Mouse (Mus musculus): ENCODE results near the gene Lsm14b.

Lsm14b gene

GRCm38 (mm10) chr2:180024401-180025098 is at the start of gene Lsm14b:
Lsm14b (plus strand) TSS chr2:180024987.
- DNase-seq (ENCODE audit: low read depth, low spot score): peak; percentile 95

GRCm38 (mm10) chr2:179975851-179976250 is 48.9 kb upstream of the Lsm14b start:
- no peak for DNase-seq (ENCODE audit: low read depth, low spot score)

GRCm38 (mm10) chr2:179976295-179976627 is 48.5 kb upstream of the Lsm14b start:
- no peak for DNase-seq (ENCODE audit: low read depth, low spot score)

DNA sequence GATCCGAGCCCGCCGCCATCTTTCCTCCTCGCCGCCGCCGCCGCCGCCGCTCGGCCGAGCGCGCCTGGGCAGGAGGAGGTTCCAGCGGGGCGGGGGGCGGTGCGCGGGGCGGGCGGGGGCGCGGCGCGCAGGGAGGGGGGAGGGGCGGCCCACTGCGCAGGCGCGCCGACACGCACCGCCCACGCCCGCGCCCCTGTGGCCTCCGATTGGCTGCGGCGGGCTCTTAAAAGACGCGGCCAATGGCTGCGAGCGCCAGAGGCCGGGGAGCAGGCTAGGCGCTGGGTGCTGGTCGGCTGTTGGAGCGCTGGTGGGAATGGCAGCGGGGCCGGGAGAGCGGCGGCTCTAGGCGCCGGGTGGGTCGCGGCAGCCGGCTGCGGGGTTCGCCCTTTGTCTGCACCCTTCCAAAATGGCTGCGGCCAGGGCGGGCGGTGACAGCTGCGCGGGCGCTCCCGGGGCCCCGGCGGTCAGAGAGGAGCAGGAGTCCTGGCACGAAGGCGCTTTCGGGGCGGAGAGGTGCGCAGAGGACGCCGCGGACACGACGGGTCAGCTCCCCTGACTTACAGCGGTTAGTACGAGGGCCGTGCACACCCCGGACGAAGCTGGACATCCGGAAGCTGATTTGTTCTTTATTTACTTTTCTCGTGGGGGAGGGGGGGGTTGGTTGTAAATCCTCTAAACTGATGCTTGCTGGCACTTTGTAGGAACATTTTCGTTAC is 48.0 kb upstream of the Lsm14b start, which contains the start of gene Taf4:
Gene Taf4, minus strand, starts transcription at position 19 of the 716 bp plus-strand sequence.
- peak; percentile 48 for DNase-seq (ENCODE audit: low read depth, low spot score)

GRCm38 (mm10) chr2:179977344-179978025 is 47.3 kb upstream of the Lsm14b start:
- DNase-seq (ENCODE audit: low read depth, low spot score): no peak

- DNase-seq (ENCODE audit: low read depth, low spot score): no peak
Measured at GRCm38 (mm10) chr2:179978250-179978649, 46.5 kb upstream of the Lsm14b start.

DNA sequence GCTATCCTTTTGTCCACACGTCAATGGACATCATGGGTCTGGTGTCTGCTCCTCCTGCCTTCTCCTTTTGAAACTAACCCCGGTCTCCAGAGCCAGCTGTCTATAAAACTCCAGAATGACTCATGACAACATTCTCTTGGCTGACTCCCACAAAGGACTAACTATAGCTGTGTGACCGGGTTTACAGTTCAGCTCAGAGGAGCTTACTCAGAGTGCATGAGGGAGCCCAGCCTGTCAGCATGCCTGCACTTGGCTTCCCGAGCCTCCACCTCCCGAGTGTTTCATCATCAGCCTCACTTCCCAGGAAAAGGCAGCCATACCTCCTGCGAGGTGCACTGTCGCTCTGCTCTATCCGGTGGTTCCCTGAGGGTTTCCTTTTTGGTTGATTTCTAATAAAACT is 45.0 kb upstream of the Lsm14b start:
- no peak for DNase-seq (ENCODE audit: low read depth, low spot score)

DNA sequence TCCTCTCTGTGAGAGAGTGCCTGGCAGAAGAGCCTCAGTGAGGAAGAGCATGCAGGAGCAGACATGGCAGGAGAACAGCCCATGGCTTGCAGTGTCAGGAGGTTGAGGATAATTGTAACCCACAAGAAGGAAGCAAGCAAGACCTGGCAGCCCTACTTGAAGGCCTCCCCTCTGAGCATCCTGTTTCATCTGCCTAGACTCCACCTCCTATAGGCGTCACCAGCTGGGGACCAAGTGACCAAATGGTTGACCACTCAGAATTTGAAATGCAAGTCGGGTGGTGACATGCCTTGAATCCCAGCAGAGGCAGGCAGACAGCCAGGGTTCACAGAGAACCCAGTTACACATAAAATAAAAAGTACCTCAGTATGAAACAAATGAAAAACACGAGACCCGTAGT is 44.2 kb upstream of the Lsm14b start:
- DNase-seq (ENCODE audit: low read depth, low spot score): no peak

DNA sequence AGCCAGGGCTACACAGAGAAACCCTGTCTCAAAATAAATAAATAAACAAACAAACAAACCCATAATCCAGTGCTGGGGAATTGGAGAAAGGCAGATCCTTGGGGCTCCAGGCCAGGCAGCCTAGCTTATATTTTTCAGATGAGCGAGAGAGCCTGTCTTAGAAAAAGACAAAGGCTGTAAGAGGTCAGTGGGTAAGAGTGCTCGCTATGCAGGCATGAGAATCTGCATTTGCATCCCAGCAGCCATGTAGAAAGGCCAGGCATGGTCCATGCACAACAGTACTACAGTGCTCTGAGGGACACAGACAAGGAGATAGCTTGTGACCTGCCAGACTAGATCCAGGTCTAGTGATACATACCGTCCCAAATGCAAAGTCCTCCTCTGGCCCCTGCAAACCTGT is 42.1 kb upstream of the Lsm14b start:
- DNase-seq (ENCODE audit: low read depth, low spot score): no peak

GRCm38 (mm10) chr2:179984830-179985229 is 40.0 kb upstream of the Lsm14b start:
- DNase-seq (ENCODE audit: low read depth, low spot score): no peak

DNA sequence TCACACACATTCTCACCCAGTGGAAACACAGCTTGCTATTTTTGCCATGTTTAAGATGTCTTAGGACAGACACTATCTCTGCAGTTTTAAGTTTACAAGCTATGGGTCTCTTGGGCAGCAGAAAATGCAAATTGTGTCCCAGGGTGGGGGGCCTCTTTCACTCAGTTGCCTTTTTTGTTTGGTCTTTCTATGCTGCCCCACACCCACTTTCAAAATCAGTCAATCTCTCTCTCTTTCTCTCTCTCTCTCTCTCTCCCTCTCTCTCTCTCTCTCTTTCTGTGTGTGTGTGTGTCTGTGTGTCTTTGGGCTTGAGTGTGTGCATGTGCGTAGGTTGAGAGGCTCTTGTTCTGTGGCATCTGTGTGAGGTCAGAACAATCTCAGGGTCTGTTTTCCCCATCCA is 39.1 kb upstream of the Lsm14b start:
- no peak for DNase-seq (ENCODE audit: low read depth, low spot score)

DNA sequence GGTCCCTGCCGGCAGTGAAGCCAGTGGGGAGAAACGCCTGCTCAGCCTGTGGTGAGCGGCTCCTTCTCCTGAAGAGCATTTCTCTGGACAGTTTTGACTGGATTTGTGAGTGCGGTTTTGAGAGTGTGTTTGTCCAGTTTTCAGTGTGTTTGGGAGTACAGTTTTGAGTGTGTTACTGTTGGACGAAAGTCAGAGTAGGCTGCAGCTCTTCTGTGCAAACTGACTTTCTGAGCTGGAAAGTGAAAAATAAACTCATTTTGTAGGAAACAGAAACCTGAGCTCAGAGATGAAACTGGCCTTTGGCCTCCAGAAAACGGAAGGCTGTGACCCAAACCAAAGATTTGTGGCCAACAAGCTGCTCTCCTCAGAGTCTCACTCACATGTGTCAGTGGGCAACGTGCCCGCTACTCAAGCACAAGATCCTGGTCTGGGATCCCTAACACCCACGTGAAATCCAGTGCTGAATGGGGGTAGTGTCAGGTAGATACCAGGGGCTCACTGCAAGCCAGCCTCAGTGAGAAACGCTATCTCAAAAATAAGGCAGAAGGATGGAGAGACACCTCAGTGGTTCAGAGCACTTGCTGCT is 38.3 kb upstream of the Lsm14b start:
- DNase-seq (ENCODE audit: low read depth, low spot score): no peak

DNA sequence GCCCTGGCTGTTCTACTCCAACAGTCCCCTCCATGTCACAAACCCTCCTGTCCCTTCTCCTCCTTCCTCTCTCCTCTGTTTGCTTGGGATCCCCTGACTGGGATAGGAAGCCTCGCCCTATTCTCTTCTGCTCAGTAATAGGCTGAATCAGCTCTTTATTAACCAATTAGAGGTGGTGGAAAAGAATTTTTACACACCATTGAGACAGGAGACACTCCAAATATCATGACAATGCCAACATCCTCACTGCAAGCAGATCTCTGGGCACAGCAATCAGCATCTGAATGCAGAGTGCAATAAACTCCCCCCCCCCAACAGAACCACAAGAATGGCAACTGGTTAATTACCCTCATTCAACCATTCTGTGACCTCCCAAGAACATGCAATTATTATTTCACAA is 35.7 kb upstream of the Lsm14b start:
- DNase-seq (ENCODE audit: low read depth, low spot score): no peak

DNA sequence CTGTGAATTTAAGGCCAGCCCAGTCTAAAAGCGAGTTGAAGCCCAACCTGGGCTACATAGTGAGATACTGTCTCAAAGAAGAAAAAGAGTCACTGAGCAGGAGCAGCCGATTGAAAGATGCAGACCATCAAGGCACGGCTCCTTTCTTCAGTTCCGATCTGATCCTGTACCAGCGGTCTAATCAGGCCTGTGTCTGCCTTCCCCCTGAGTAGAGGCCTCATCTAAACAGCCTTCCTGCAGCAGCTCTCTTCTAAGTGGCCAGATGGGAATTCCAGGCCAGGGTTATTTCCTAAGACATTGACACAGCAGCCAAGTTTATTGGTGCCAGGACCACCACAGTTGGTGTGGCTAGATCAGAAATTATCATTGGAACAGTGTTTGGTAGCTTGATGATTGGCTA is 31.7 kb upstream of the Lsm14b start:
- no peak for DNase-seq (ENCODE audit: low read depth, low spot score)

DNA sequence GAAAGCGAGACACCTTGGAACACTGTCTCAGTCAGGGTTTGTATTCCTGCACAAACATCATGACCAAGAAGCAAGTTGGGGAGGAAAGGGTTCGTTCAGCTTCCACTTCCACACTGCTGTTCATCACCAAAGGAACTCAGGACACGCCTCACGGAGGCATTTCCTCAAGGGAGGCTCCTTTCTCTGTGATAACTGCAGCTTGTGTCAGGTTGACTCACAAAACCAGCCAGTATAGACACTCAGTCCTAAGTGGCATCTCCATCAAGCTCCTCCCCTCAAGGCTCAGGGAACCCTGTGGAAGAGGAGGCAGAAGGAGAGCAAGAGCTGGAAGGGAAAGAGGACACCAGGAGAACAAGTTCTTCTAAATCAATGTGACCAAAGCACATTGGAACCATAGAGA is 26.4 kb upstream of the Lsm14b start:
- DNase-seq (ENCODE audit: low read depth, low spot score): no peak

DNA sequence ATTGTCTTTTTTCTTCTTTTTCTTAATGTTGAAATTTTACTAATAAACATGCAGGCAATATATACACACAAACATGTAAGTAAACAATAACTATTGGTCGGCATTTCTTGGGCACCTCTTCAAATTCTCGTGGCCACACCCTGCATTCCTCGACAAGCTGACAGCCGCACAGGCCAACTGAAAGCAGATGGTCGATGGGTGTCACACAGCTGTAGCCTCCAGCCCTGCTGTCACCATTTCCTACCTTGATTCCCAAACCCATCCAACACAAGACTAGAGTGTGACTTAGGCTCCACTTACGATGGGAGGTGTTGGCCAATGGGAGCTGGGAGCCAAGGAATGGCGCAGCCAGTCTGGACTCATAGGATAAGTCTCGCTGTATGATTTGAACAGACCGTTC is 23.2 kb upstream of the Lsm14b start:
- DNase-seq (ENCODE audit: low read depth, low spot score): no peak

DNA sequence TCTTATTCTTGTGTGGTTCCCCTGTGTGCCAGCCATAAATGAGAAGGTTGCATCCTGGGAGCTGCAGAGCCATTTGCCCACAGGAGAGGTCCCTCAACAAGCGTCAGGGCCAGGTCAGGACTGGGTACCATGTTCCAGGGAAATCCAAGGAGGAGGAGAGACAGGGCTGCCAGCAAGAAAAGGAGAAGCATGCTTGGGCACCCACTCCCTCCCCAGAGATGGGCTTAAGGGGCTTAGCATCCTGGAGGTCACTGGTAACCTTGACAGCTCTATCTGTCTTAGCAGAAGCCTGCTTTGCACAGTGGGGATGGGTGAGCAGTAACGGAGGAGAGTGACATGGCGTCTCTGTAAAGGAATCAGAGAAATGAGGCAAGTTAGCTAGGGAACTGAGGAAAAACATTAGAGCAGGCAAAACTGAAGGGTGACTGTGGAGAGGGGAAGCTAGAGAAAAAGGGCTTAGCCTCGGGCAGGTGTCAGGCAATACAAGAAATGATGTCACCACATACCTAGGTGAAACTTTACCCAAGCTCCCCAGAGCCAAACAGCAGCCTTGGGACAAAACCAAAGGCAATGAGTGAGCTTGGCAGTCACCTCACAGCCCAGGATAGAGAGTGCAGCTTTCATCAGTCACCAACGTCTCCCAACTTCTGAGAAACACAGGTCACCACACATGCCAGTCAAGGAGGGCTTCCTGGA is 19.0 kb upstream of the Lsm14b start:
- DNase-seq (ENCODE audit: low read depth, low spot score): no peak

DNA sequence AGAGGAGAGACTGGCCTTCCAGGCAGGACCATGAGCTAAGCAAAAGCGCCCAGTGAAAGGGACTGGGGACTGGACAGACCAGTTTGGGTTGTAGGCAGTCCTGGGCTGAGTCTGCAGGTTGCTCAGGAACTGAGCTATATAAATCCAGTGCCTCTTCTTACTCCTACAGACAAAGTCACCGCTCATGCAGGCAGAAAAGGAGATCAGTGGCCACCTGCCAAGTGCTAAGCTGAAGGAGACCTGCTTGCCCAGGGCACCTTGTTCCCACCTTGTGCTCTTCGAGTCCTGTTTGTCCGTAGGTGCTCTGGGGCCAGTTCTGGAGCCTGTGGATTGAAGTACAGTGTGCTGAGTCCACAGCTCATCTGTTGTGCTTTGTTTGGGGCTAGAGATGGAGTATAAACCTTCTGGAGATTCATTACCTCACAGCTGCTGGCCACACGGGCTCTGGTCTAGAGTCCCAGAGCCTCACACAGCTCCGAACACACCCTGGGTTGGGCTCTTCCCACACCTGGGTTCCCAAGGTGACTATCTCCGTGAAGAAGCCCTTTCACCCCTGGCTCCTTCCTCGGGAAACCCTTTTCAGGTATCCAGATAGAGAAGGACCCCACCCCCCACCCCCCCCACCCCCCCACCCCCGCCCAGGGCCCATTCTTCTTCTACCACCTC is 18.3 kb upstream of the Lsm14b start:
- no peak for DNase-seq (ENCODE audit: low read depth, low spot score)

GRCm38 (mm10) chr2:180010686-180011085 is 14.1 kb upstream of the Lsm14b start:
- no peak for DNase-seq (ENCODE audit: low read depth, low spot score)

- DNase-seq (ENCODE audit: low read depth, low spot score): no peak
Measured at GRCm38 (mm10) chr2:180011370-180011769, 13.4 kb upstream of the Lsm14b start.

DNA sequence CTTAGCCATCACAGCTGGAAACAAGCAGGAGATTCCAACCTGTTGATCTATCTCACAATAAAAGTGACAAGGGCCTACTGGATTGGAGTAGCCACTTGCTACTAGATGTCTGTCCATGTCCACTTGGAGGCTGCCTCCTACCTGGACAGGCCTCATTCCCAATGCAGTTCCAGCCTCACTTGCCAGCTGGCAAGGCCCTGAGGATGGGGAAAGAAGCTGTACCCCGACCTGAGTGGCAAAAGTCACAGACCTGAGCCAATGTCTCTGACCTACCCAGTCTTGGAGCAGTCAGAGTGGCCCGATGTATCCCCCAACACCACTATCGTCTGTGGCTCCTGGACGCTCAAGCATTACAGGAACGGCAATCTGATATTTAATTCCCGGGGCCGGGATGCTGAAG is 11.1 kb upstream of the Lsm14b start:
- DNase-seq (ENCODE audit: low read depth, low spot score): no peak

Data from WW6 (cell line).